Mouse (Mus musculus): ENCODE data around the gene Mfsd14b.

DNA sequence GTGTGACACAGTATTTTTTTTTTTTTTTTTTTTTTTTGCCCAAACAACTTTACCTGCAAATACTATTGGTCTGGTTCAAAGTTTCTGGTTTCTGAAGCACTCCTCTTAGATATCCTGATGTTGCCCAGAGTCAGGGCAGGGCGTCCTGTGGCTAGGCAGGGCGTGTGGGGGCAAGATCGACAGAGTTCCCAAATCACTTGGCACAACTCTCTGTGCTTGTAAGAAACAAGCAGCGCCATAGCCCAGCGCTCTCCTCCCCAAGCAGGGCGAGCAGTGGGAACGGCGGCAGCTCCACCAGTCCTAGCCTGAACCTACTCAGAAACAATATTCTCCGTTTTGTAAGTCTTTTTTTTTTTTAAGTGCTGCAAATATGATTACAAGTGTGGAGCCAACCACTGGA is 12.1 kb downstream of the Mfsd14b start:
- TF ChIP-seq GATA1 (IDR thresholded peaks at IDR 0.05; ENCODE audit: low read length) = no peak
- TF ChIP-seq TAL1 (IDR thresholded peaks at IDR 0.05; ENCODE audit: low read length) = no peak

Measured in erythroblast, embryonic 14.5 days (primary cell).